Comparison of ENCODE assay signal across 29 mouse cellular contexts in genomic region chr11:12198017-12198416, GRCm38 (mm10).
"Had no signal": no experiment of that assay in that cellular context is flagged by ENCODE, and none has a peak within 500 bp of the region (broad histone marks: within the 10 kb centered on the region; RNA-seq: fewer than 3 reads in every experiment).

No protein-coding gene starts in this region.

- H3K27me3 ChIP-seq: limb, embryonic 12.5 days; limb, embryonic 13.5 days; limb, embryonic 15.5 days; liver, embryonic 13.5 days; liver, embryonic 15.5 days; lung, embryonic 15.5 days; megakaryocyte, embryonic 14.5 days; midbrain, embryonic 12.5 days; midbrain, embryonic 13.5 days; midbrain, embryonic 15.5 days; neural tube, embryonic 12.5 days had no signal

- H3K36me3 ChIP-seq: limb, embryonic 10.5 days; limb, embryonic 12.5 days; limb, embryonic 13.5 days; limb, embryonic 15.5 days; liver, embryonic 12.5 days; liver, embryonic 13.5 days; liver, embryonic 15.5 days; lung, embryonic 15.5 days; midbrain, embryonic 10.5 days; midbrain, embryonic 12.5 days; midbrain, embryonic 13.5 days; midbrain, embryonic 15.5 days; neural tube, embryonic 12.5 days had no signal

- H3K4me1 ChIP-seq: limb, embryonic 10.5 days; limb, embryonic 12.5 days; limb, embryonic 13.5 days; limb, embryonic 15.5 days; liver, embryonic 12.5 days; liver, embryonic 13.5 days; liver, embryonic 15.5 days; lung, embryonic 15.5 days; megakaryocyte, embryonic 14.5 days; midbrain, embryonic 10.5 days; midbrain, embryonic 12.5 days; midbrain, embryonic 13.5 days; midbrain, embryonic 15.5 days; neural tube, embryonic 12.5 days had no signal

- H3K4me3 ChIP-seq: left cerebral cortex, adult 2 months; limb, embryonic 10.5 days; limb, embryonic 12.5 days; limb, embryonic 13.5 days; limb, embryonic 15.5 days; liver, embryonic 12.5 days; liver, embryonic 13.5 days; liver, embryonic 15.5 days; lung, embryonic 15.5 days; megakaryocyte, embryonic 14.5 days; midbrain, embryonic 10.5 days; midbrain, embryonic 12.5 days; midbrain, embryonic 13.5 days; midbrain, embryonic 15.5 days; myocyte; neural tube, embryonic 12.5 days had no signal

- H3K27ac ChIP-seq: left cerebral cortex, adult 2 months; limb, embryonic 10.5 days; limb, embryonic 12.5 days; limb, embryonic 13.5 days; limb, embryonic 15.5 days; liver, embryonic 12.5 days; liver, embryonic 13.5 days; liver, embryonic 14.5 days; liver, embryonic 15.5 days; lung, embryonic 15.5 days; macrophage; midbrain, embryonic 10.5 days; midbrain, embryonic 12.5 days; midbrain, embryonic 13.5 days; midbrain, embryonic 15.5 days; neural tube, embryonic 12.5 days had no signal

- H3K9ac ChIP-seq: limb, embryonic 12.5 days; limb, embryonic 13.5 days; limb, embryonic 15.5 days; liver, embryonic 12.5 days; liver, embryonic 13.5 days; liver, embryonic 14.5 days; liver, embryonic 15.5 days; lung, embryonic 14.5 days; lung, embryonic 15.5 days; midbrain, embryonic 12.5 days; midbrain, embryonic 13.5 days; midbrain, embryonic 15.5 days; neural tube, embryonic 12.5 days had no signal

- H3K4me2 ChIP-seq: limb, embryonic 12.5 days; limb, embryonic 13.5 days; limb, embryonic 15.5 days; liver, embryonic 12.5 days; liver, embryonic 13.5 days; liver, embryonic 15.5 days; lung, embryonic 14.5 days; lung, embryonic 15.5 days; midbrain, embryonic 11.5 days; midbrain, embryonic 12.5 days; midbrain, embryonic 13.5 days; midbrain, embryonic 15.5 days; neural tube, embryonic 12.5 days had no signal

- ATAC-seq: liver, embryonic 12.5 days; midbrain, embryonic 13.5 days; midbrain, embryonic 15.5 days; midbrain, embryonic 16.5 days had no signal

- H3K9me3 ChIP-seq: limb, embryonic 10.5 days; limb, embryonic 12.5 days; limb, embryonic 13.5 days; limb, embryonic 15.5 days; liver, embryonic 12.5 days; liver, embryonic 13.5 days; liver, embryonic 15.5 days; lung, embryonic 15.5 days; megakaryocyte, embryonic 14.5 days; midbrain, embryonic 10.5 days; midbrain, embryonic 12.5 days; midbrain, embryonic 13.5 days; midbrain, embryonic 15.5 days; neural tube, embryonic 12.5 days had no signal

- DNase-seq: left cerebral cortex, postnatal 4 days; liver, embryonic 13.5 days; lung, adult 18-20 months; lung, adult 2 months; lung, embryonic 14.5 days; lung, postnatal 10 days; lung, postnatal 14 days; lung, postnatal 36 days; lung, postnatal 4 days; midbrain, embryonic 14.5 days had no signal
